Mouse (Mus musculus) G1E (cell line): ENCODE measurements at regions not wholly inside any gene's neighbourhood (a gene's known extent, or its start where the extent isn't known, plus 50 kb on each side); places are given as distances from the start of the nearest gene placed in this dataset.

Experiments used
- CTCF ChIP-seq: IDR thresholded peaks from 2 replicates; pipeline ENCODE4 v1.5.1; 2012; ENCODE audit warnings: low read depth, low read length, inconsistent platforms, mixed read lengths
- POLR2AphosphoS5 ChIP-seq: IDR thresholded peaks from 2 replicates; pipeline ENCODE4 v1.6.1; 2012; ENCODE audit warnings: low read depth, low read length, inconsistent platforms; ENCODE audit not compliant: insufficient replicate concordance

DNA sequence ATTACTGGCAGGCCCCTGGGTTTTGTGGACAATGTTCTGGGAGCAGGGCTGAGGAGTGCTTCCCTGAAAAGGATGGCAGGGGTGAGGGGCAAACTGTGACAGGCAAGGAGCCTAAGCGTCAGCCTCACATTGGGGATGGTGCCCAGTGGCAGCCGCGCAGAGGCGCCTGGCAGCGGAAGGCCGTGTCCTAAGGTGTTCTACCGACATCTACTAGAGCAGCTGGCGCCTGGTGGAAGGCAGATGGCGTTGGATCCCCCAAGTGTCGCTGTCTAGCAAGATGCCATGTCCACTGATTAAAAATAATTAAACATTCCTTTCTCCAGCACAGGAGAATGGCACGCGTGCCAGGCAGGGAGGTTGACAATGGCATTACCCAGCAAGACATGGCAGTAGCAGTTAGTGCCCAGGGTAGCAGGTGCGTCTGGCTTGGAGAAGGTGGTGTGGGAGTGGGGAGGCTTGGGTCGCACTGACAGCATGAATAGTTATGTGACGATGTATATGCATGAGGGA is 330.3 kb downstream of the Ttll7 start:
- TF ChIP-seq CTCF (no peak), POLR2AphosphoS5 (no peak)
